Mouse (Mus musculus) heart, embryonic 16.5 days (tissue): Measurements from ENCODE around the gene Fut1. TPM values are rescaled to one million over a fixed set of nuclear protein-coding genes. Genes with fewer than 3 reads are reported as not detected.

Experiments
- ATAC-seq: fragments of 200-750 bp; cut with Nextera tagmentation; replicated peaks from 2 replicates; pipeline ENCODE4 v1.8.0; 2017; ENCODE audit warnings: moderate number of reproducible peaks; ENCODE audit not compliant: insufficient read depth, low FRiP score; ENCODE audit errors: extremely low read depth
- H3K27ac ChIP-seq: fragments of 300-500 bp; sonication (generic); 2 replicates; pipeline ENCODE4 v1.5.1; 2014; ENCODE audit warnings: mild to moderate bottlenecking, low read length, control low read depth, moderate library complexity
- H3K27me3 ChIP-seq: fragments of 300-500 bp; sonication (generic); 2 replicates; pipeline ENCODE4 v1.6.1; 2014; ENCODE audit warnings: low read length, mixed read lengths; ENCODE audit not compliant: control insufficient read depth, insufficient read depth
- H3K36me3 ChIP-seq: fragments of 300-500 bp; sonication (generic); 2 replicates; pipeline ENCODE4 v1.6.1; 2014; ENCODE audit not compliant: control insufficient read depth, insufficient read depth
- H3K4me1 ChIP-seq: fragments of 300-500 bp; sonication (generic); 2 replicates; pipeline ENCODE4 v1.6.1; 2014; ENCODE audit warnings: low read length, mixed read lengths; ENCODE audit not compliant: control insufficient read depth, insufficient read depth
- H3K4me2 ChIP-seq: fragments of 300-500 bp; sonication (generic); 2 replicates; pipeline ENCODE4 v1.6.1; 2014; ENCODE audit warnings: low read depth, mild to moderate bottlenecking, control low read depth, low read length
- H3K4me3 ChIP-seq: fragments of 300-500 bp; sonication (generic); 2 replicates; pipeline ENCODE4 v1.5.1; 2014; ENCODE audit warnings: mild to moderate bottlenecking, control low read depth, low read length
- H3K9ac ChIP-seq: fragments of 300-500 bp; sonication (generic); 2 replicates; pipeline ENCODE4 v1.6.1; 2014; ENCODE audit warnings: low read length, control low read depth
- H3K9me3 ChIP-seq: fragments of 300-500 bp; sonication (generic); replicated peaks from 2 replicates; pipeline ENCODE4 v1.6.1; 2016; ENCODE audit warnings: low read length; ENCODE audit not compliant: control insufficient read depth
- WGBS: fragments of 180-500 bp; shearing (Covaris S2); extraction: QIAGEN DNeasy Blood & Tissue Kit; methylation state at CpG from one replicate; pipeline ENCODE4 v1.1.7; 2014; 5-methylcytosine and 5-hydroxymethylcytosine counted together
- polyA plus RNA-seq: library from polyadenylated mRNA; unstranded; fragments of >200 nt; fragmentation: Nextera tagmentation; extraction: Ambion mirVana; gene quantifications from 2 replicates; pipeline ENCODE4 v1.2.1, GENCODE M21; 2015

Fut1 gene
- polyA plus RNA-seq, 1 experiment from 2014 or later = 0.83 TPM

DNA sequence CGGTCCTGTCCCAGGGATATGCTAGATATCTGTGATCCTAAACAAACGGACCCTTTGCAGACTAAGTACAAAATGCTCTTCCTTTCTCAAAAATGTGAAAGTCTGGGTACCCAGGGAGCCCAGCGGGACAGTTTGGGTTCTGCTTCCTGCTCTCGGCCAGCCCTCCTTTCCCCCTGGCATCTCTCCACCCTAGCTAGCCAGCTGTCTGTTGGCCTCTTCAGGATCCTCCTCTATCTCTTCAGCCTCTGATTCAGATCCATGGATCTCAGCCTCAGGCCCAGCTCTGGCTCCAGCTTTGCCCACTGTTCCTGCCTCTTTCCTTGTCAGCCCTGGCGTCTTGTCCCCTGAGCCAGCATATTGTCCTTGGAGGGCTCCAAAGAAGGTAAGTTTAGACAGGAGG is 25.0 kb downstream of the Fut1 start:
- H3K36me3 ChIP-seq = no peaks in the 10 kb centered on the region
- H3K27me3 ChIP-seq = no peaks in the 10 kb centered on the region
- WGBS = 60% methylated on average over 5 of the region's 5 CpGs
- H3K27ac ChIP-seq = peak overlapping the region; percentile 72
- peak overlapping the region; percentile 76 for H3K9ac ChIP-seq
- H3K4me2 ChIP-seq = peak overlapping the region; percentile 67
- H3K4me3 ChIP-seq = peak overlapping the region; percentile 41
- H3K4me1 ChIP-seq = peaks cover 42% of the 10 kb centered on the region
- H3K9me3 ChIP-seq = no peaks in the 10 kb centered on the region
- ATAC-seq = no peak

DNA sequence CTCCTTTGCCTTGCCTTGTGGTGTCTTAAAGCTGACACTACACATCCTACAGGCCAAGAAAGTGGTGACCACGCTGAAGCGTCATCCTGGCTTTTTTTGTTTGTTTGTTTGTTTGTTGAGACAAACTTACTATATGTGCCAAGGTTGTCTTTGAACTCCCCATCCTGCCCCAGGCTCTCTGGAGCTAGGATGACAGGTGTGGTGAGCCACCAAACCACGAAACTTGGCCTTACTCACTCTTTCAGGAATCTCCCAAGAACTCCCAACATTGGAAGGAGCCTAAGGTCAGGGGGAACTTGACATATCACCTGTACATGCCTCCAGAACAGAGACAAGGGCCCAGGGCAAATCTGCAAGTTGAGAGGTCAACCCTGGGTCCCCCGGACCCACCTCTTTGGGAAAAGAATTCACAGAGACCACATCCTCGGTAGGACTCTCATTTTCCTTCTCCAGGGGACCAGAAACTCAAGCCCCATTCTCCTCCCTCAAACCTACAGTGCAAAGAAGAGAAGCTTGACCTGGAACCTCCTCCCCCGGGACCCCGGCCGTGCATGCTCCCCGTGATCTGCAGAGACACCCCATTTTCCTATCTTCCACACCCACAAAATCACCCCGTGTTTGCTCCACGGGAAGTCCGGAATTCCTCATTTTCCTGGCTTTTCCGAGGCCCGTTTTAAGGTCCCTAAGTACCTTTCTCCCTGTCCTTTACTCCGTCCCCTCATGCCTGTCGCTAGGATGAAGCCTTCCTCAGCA is 25.6 kb downstream of the Fut1 start:
- H3K27ac ChIP-seq = peak overlapping the region; percentile 75
- ATAC-seq = no peak
- peak overlapping the region; percentile 48 for H3K4me3 ChIP-seq
- H3K36me3 ChIP-seq = no peaks in the 10 kb centered on the region
- H3K4me2 ChIP-seq = peak overlapping the region; percentile 67
- no peaks in the 10 kb centered on the region for H3K27me3 ChIP-seq
- H3K4me1 ChIP-seq = peaks cover 42% of the 10 kb centered on the region
- WGBS = 43% methylated on average over 16 of the region's 16 CpGs
- no peaks in the 10 kb centered on the region for H3K9me3 ChIP-seq
- H3K9ac ChIP-seq = peak overlapping the region; percentile 76

DNA sequence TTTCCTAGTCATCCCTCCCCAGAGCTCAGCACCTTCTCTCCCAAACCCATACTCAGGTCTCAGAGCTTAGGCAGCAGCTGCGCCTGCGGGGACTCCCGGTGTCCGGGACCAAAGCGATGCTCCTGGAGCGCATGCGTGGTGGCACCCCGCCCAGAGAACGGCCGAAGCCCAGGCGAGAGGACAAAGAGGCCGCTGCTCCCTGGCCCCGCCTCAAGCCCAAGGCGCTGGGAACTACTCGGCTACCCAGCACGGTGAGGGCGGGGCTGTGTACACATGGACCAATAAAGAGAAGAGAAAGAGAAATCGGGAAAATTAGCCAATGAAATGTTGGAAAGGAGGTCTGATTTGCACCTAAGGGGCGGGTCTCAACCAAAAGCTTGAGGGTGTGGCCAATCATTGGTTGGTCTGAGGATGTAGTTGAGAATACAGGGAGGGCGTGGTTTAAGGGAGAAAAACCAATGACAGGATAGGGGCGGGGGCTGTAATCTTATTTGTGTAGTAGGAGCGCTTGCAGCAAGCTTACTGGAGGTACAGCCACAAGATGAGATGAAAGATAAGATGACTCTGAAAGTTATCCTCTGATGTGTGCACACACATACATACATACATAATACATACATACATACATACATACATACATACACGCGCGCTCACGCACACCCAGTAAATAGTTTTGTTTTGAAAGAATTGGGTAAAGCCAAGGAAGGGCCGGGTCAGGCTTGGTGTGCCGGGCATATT is 26.5 kb downstream of the Fut1 start:
- Histone ChIP-seq H3K9ac (peak overlapping the region; percentile 76), H3K27me3 (no peaks in the 10 kb centered on the region), H3K4me2 (peak overlapping the region; percentile 67), H3K4me3 (peak overlapping the region; percentile 48), H3K27ac (peak overlapping the region; percentile 75), H3K36me3 (no peaks in the 10 kb centered on the region), H3K4me1 (peaks cover 38% of the 10 kb centered on the region), H3K9me3 (no peaks in the 10 kb centered on the region)
- 12% methylated on average over 28 of the region's 28 CpGs for WGBS
- ATAC-seq = peak; percentile 83

DNA sequence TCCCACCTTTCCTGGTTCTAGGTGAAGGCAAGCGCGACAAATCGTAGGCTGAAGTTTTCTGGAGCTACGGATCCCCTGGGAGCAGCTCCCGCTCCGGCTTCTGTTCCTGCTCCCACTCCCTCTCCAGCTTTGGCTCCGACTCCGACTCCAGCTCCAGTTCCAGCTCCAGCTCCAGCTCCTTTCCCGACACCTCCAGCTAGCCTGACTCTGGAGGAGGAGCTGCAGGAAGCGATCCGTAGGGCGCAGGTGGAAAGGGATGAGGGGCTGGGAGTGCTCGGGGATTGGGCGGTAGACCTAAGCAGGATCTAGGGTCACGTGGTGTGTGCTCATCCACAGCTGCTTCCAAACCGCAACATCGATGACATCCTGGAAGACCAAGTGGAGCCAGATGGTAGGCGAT is 27.1 kb downstream of the Fut1 start:
- no peak for ATAC-seq
- H3K9ac ChIP-seq = peak overlapping the region; percentile 6
- H3K4me3 ChIP-seq = peak overlapping the region; percentile 48

DNA sequence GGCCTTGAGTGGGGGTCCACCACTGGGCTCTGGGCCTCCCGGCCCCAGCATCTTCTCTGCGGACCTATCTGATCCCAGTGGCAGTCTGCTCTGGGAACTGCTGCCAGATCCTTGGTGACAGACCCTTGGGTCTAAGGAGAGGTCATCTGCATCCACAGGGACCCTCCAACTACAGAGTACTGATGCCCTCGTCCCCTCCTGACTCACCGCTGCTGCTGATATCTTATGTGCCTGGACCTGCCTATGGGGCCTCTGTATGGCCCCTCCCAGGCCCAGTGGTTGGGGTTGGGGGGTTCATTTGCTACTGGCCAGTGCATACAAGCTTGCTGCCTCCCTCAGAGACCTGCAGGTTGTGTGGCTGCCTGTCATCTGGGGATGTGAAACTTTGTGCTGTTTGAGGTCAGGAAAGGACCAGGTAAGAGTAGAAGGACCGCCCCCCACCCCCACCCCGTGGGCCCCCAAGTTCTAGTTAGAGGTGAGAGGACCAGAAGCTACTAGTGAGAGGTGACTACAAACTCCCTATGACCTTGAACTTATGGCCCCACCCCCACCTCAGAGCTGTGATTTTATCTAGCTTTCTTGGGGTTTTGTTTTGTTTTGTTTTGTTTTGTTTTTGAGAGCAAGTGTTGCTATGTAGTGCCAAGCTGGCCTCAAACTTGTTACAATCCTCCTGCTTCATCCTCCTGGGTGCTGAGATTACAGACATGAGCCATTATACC is 27.9 kb downstream of the Fut1 start:
- ATAC-seq = no peak
- H3K27ac ChIP-seq = no peak overlapping the region
- H3K4me2 ChIP-seq = no peak overlapping the region; the same call in 1 of the 2 replicates
- H3K27me3 ChIP-seq = no peaks in the 10 kb centered on the region
- H3K36me3 ChIP-seq = no peaks in the 10 kb centered on the region
- 68% methylated on average over 6 of the region's 6 CpGs for WGBS
- no peak overlapping the region for H3K9ac ChIP-seq
- H3K9me3 ChIP-seq = no peaks in the 10 kb centered on the region
- peaks cover 40% of the 10 kb centered on the region for H3K4me1 ChIP-seq
- no peak overlapping the region for H3K4me3 ChIP-seq

More for the DNA sequence above, 27.1 kb downstream of the Fut1 start:
- Histone ChIP-seq H3K27me3 (no peaks in the 10 kb centered on the region), H3K27ac (peak overlapping the region; percentile 75), H3K4me1 (peaks cover 38% of the 10 kb centered on the region), H3K36me3 (no peaks in the 10 kb centered on the region), H3K4me2 (peak overlapping the region; percentile 67), H3K9me3 (no peaks in the 10 kb centered on the region)
- 22% methylated on average over 18 of the region's 18 CpGs for WGBS

DNA sequence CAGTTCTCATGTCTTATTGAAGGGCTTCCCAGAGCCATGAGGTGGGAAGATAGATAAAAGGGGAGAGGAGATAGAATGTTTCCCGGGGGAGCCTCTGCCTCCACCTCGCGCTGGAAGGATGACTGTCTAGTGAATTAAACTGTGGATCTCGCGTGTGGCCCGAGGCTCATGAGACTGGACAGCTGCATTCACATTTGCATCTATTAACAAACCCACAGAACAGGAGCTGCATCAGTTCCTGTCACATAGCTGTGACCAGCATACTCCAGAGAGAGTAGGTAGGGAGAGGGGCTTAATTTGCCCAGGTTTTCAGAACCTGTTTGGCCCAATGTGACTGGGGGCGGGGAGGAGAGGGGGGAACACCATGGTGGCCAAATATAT is 28.5 kb downstream of the Fut1 start:
- Histone ChIP-seq H3K36me3 (no peaks in the 10 kb centered on the region), H3K4me1 (peaks cover 40% of the 10 kb centered on the region)
- WGBS = 81% methylated on average over 7 of the region's 7 CpGs

DNA sequence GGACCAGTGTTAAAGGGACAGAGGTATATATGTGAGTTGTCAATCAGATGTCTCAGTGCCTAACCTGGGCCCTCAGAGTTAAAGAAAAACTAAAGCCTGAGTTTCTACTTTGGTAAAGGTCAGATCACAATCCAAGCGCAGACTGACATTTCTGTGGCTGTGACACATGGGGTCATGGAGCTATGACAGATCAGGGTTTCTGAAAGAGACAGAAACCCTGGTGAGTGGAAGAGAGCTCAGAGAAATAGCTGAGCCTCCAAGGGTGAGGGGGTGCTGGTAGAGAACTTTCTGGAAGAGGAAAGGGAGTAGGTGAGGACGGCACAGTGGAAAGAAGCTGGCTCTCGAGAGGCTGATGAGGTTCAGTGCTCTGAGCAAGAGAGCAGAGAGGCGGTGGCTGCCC is 29.6 kb downstream of the Fut1 start:
- ATAC-seq = no peak
- Histone ChIP-seq H3K4me3 (no peak overlapping the region), H3K27ac (no peak overlapping the region), H3K36me3 (no peaks in the 10 kb centered on the region), H3K4me1 (peaks cover 29% of the 10 kb centered on the region), H3K4me2 (no peak overlapping the region), H3K27me3 (no peaks in the 10 kb centered on the region), H3K9me3 (no peaks in the 10 kb centered on the region), H3K9ac (no peak overlapping the region)
- 86% methylated on average over 4 of the region's 4 CpGs for WGBS

More for the DNA sequence above, 28.5 kb downstream of the Fut1 start:
- Histone ChIP-seq H3K27ac (no peak overlapping the region), H3K4me3 (no peak overlapping the region), H3K9me3 (no peaks in the 10 kb centered on the region), H3K4me2 (no peak overlapping the region), H3K9ac (no peak overlapping the region), H3K27me3 (no peaks in the 10 kb centered on the region)
- no peak for ATAC-seq

DNA sequence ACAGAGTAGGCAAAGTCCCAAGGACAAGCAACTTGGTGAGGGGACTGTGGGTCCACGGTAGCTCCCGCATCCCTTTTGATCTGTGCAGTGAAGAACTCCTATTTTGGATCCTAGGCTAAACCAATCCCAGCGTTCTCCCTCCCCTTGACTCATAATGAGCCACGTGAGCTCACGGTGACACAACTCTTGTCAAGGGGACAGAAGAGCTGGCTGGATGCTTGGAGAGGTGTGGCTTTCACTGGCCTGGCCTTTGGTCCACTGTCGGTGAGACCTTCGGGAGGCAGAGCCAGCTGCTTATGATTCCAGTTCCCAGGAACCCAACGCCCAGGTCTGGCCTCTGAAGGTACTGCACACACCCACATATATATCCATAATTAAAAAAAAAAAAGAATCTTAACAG is 32.3 kb downstream of the Fut1 start:
- WGBS = 42% methylated on average over 8 of the region's 8 CpGs
- Histone ChIP-seq H3K36me3 (no peaks in the 10 kb centered on the region), H3K4me1 (peaks cover 15% of the 10 kb centered on the region), H3K4me2 (peak overlapping the region; percentile 44), H3K4me3 (no peak overlapping the region; the same call in 1 of the 2 replicates), H3K27ac (peak overlapping the region; percentile 96), H3K9ac (no peak overlapping the region; the same call in 1 of the 2 replicates), H3K27me3 (no peaks in the 10 kb centered on the region), H3K9me3 (no peaks in the 10 kb centered on the region)
- peak; percentile 71 for ATAC-seq
